Mouse (Mus musculus) gastrocnemius, postnatal 25 days (tissue): Measurements from ENCODE around the gene Zranb2. TPM values are rescaled to one million over a fixed set of nuclear protein-coding genes. Genes with fewer than 3 reads are reported as not detected.

Source experiments
- DNase-seq: peaks from one replicate; pipeline ENCODE4 v3.0.0; 2022
- long read RNA-seq, 2 experiments: library from polyadenylated mRNA; stranded (forward); transcript quantifications; one replicate each; pipeline ENCODE4 v2.0.0; 2021
- total RNA-seq, 2 experiments: library from RNA; stranded (reverse); gene quantifications; 1 replicate in 1 of 2; 2 replicates in 1 of 2; pipeline ENCODE4 v1.2.3; 2021

Zranb2 gene
- 10 to 100 TPM; 46.4 to 50.2 TPM for total RNA-seq
- long read RNA-seq, experiment 1, transcript Zranb2-203 (10 exons, 2,924 nt) = major isoform, 53 of 65 reads
- long read RNA-seq, experiment 1, partial matches to known transcripts = 4 of 65 reads
- long read RNA-seq, experiment 1, other reads (novel, unspliced or antisense) = 4 of 65 reads
- long read RNA-seq, experiment 2, transcript Zranb2-203 (10 exons, 2,924 nt) = major isoform, 85 of 103 reads
- long read RNA-seq, experiment 2, partial matches to known transcripts = 2 of 103 reads
- long read RNA-seq, experiment 2, other reads (novel, unspliced or antisense) = 10 of 103 reads

DNA sequence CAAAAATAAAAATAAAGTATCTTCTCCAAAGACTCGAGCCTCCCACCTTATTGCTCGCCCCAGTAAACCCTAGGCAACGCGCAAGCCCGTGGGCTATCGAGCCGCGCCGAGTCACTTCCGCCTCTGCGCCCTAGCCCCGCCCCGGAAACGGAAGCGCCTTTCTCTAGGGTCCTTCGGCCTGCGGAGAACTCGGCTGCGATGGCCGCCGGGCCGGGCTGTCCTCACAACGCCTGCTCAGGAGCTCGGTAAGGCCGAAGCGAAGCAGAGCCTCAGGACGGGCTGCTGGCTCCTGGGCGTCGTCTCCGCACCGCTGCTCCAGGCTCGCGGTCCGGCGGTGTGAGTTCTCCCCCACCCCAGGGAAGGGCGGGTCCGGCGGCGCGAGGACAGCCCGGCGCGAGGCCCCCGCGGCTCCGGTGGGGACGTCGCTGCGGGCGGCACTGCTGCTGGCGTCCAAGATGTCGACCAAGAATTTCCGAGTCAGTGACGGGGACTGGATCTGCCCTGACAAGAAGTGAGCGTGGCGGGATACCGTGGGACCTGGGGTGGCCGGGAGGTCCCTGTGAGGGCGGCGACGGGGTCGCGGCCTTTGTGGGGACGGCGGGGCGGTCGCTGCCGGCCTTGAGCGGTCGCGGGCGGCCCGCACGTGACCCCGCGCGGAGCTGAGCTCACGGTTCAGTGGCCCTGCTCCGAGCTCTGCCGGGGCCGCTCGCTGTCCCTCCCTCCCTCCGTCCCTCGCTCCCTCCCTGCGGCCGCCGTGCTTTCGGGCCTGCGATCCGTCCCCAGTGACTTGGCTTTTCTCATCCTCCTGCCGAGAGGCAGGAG lies at the start of gene Zranb2:
Gene Zranb2, plus strand, starts transcription at position 197 of the 822 bp plus-strand sequence.
- DNase-seq = peak; percentile 90

DNA sequence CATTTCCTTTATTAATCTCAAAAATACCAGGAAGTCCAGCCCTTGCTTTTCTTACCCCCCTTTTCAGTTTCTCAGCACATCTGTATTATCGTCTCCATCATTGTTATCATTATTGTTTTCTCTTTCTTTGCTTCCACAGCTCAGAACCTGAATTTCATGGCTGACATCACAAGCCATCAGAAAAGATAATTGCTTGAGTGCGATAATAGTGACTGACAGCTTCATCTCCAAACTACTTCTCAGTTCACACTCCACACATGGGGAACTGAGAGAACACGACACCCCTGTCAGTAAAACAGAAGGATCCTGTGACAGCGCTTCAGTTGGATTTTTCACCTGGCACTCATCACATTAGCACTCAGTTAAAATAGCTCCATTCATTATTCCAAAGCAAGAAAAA lies 41.9 kb upstream of the Zranb2 start:
- DNase-seq = no peak

DNA sequence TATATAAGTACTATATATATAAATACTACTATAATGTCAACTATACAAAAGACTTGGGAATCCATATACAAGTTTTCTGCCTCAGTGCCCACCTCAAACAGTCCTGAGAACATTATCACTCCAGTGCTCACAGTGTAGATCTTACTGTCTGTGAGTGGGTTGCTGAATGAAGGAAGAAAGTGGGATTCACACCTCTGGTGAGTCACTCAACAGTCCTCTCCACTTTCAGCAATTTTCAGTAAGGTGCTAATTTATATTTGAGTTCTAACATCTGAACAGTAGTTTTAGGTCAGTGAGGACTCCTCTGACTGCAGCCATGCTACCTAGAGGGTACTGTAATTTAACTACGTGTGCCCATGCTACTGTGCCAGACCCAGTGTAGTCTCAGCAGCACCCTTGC lies 31.7 kb upstream of the Zranb2 start:
- DNase-seq = no peak

DNA sequence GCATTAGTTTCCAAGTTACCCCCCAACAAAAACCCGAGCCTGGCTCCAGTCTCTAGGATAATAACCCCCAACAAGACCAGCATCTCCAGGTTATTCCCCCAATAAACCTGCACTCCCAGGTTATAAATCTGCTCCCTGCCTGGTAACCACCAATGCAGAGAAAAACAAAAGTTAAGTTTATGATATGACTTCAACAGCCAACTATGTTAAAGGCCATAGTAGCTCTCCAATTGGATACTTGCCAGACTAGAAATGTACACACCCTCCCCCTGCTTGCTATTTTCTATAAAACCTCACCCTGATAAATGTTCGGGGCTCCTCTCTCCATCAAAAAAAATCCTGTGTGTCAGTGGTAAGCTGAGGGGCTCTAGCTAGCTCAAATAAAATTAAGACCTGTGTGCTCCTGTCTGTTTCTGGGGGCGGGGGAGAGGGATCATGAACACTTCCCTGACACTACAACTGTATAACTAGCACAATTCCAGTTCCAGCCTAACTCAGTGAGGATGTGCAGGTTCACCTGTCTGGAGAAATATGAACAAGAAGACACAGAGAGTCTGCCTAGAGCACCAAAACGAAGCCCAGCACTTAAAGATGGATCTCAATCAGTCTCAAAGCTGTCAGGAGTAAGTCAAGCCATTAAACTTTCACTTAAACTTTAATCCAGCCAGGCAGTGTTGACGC lies 19.7 kb upstream of the Zranb2 start:
- DNase-seq = no peak

DNA sequence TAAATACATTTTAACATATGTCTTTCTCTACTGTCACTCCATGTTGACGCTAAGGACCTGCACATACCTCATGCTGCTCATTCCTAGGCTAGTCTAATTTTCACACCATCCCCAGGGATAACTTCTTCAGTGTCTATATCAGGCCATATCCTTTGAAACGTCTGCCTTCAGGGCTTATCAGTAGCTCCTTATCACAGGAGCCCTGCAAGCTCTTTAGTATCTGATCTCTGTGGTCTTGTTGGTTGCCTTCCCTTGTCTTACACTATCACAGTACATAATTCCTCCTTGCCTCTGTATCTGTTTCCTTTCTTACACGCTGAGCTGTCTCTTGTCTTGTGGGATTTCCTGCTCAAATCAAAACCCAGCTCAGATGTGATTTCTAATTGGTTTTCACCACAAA lies 17.5 kb upstream of the Zranb2 start:
- DNase-seq = no peak

DNA sequence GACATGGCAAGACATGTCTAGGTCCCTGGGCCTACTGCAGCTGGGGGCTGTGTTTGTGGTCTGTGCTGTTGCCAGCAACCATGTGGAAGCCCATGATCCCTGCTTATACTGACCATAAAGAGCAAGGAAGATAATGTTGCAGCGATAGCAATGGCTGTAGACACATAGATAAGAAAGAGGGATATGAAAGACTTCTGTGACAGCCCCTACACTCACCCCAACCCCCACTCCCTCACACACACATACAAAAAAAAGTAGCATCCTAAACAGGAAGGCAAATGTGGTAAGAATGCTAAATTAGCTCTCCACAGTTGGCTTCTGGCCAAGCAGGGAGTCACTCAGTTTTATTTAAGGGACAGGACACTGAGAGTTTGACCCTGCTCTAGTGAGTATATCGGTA lies 16.0 kb upstream of the Zranb2 start:
- DNase-seq = no peak

DNA sequence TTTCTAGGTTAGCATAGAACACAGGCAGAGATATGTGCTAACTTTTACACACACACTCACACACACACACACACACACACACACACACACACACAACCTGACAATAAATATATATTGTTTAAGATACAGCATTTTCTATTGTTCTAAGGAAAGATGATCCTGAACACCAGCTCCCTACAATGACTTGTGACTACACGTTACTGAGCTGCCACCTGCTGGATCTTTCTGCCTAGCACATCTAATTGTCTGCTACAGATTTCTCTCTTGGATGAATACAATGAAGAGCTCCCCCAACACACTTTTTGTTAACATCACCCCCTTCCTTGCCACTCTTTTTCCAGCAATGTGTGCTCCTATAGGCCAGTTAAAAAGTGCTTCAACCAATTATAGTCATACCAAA lies 13.5 kb upstream of the Zranb2 start:
- DNase-seq = no peak

DNA sequence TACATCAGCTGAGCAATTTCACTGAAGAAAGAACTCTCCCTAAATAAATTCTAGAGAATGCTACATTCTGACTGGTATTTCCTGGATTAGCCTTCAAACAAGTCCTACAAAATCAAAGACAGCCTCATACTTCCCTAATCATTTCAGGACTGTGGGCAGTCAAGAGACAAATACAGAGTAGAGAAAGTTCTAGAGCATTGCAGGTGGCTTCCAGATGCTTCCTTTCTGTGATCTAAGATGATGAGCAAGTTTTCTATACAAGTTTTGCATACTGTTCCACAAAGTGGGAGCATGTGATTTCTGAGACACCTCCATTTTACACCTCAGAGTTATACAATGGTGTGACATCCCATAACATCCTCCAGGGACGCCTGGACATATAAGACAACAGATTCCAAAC lies 10.1 kb upstream of the Zranb2 start:
- DNase-seq = no peak

DNA sequence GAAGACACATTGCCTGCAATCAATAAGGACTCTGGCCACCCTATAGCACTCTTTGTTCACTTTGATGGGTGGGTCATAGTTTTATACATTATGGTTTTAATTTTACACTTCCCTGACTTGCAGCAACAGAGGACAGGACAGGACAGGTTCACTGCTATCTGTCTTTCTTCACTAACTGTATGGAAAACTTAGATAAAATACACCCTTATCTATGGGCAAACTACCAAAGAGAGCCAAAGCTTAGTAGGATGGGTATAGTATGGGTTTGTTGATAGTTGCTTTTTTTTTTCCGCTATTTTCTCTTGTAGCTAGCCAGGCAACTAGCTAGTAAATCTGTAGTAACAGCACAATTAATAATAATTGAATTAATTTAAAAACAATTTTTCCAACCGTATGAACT lies 2.4 kb upstream of the Zranb2 start:
- no peak for DNase-seq

DNA sequence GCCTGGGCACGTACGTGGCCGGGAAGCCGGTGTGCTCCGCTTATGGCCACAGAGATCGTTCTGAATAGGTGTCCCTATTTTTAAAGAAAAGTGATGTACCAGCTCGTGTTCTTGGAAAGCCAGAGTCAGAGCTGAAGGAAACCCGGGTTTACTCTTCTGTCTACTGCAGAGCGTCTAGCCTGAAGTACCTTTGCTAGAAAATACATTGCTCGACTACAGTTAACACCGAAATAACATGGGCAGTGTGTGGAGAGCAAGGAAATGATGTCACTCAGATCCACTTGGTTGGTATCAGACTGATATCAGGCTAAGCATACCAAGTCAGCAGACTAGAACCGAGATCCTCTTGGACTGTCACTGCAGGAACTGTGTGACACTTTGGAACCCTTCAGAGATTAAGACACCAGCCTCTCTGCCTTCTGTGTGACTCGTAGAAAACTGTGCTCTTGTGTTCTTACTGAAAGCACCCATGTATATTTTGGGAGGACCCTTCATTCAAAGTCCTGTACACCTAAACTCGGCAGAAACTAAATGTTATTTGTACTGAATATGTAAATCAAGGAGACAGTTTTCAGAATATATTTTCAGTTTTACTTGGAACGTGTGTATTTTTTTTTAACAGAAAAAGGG lies 941 bp downstream of the Zranb2 start:
- DNase-seq = no peak

DNA sequence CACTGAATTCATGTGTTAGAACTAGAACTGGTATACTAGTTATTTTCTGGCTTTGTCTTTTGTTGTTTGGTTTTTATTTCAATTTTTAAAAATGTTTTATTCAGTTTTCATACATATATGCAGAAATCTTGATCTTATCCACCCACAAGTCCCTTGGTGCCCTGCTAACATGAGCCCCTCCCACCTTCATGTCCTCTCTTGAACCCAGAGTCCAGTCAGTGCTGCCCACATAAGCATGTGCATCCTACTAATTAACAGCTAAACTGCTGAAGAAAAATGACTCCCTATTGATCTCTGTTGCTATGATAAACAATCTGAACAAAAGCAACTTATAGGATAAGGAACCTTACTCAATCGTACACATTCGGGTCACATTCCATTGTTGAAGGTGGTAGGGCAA lies 15.4 kb downstream of the Zranb2 start:
- no peak for DNase-seq

DNA sequence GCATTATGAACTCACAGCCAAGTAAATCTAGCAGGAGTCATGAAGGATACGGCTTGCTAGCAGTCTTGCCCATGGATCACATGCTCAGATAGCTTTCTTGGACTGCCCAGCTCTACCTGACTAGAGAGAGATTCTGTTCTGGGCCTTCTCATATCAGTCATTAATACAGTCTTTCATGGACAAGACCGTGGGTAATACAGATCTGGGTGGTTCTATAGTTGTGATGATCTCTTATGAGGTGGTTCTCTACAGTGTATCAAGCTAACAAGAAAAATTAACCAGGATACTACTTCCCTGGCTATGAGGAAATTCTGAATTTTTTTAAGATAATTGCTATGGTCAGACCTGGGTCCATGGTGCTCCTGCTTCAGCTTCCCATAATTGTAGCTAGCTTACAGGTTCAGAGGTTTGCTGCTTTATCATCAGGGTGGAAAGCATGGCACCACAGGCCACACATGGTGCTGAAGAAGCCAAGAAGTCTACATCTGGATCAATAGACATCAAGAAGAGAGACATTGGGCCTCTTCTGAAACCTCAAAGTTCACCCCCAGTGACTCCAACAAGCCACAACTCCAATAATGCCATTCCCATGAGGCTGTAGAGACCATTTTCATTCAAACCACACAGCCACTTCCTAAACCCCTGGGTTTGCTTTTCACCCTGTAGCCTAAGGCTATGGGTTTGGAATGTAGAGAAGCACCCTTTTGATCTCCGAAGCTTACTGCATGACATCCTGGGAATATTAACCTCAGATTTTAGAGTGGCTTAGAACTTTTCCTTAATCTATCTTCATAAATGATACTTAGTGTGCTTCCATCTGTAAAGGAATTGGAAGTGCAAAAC lies 16.0 kb downstream of the Zranb2 start:
- DNase-seq = no peak

DNA sequence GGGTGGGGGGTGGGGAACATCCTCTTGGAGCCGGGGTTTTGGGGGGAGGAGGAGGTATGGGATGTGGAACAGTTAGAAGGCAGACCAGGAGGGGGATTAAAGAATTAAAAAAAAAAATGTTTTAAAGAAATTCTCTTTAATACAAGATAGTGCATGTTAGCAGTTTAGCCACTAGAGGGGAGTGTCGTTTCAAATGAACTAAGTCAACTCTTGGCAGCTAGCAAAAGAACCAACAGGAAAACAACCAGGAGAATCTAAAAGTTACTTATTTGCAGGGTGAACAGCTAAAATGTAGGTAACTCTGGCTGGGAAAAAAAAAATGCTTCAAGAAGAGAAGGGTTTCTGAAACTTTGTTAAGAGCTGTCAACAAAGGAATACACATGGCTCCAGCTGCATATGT lies 31.2 kb downstream of the Zranb2 start:
- DNase-seq = no peak

DNA sequence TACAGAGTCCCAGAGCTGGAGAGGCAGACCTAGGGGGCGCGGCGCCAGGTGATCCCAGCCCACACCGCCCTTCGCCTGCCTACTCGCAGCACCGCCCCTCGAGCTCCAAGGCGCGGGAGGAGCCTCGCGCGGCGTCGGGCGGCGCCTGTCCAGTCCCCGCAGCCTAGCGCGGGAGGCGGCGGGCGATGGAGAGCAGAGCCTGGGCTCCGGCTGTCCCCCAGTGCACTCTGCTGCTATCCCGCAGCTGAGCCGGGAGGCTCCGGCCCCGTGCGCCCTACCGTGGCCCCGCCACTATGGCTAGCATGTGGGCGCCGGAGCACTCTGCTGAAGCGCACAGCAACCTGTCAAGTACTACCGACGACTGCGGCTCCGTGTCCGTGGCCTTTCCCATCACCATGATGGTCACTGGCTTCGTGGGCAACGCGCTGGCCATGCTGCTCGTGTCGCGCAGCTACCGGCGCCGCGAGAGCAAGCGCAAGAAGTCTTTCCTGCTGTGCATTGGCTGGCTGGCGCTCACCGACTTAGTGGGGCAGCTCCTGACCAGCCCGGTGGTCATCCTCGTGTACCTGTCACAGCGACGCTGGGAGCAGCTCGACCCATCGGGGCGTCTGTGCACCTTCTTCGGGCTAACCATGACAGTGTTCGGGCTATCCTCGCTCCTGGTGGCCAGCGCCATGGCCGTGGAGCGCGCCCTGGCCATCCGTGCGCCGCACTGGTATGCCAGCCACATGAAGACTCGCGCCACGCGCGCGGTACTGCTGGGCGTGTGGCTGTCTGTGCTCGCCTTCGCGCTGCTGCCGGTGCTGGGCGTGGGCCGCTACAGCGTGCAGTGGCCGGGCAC lies 33.0 kb downstream of the Zranb2 start, which contains the start of gene Ptger3:
Gene Ptger3, plus strand, starts transcription at position 168 of the 841 bp plus-strand sequence.
- no peak for DNase-seq

DNA sequence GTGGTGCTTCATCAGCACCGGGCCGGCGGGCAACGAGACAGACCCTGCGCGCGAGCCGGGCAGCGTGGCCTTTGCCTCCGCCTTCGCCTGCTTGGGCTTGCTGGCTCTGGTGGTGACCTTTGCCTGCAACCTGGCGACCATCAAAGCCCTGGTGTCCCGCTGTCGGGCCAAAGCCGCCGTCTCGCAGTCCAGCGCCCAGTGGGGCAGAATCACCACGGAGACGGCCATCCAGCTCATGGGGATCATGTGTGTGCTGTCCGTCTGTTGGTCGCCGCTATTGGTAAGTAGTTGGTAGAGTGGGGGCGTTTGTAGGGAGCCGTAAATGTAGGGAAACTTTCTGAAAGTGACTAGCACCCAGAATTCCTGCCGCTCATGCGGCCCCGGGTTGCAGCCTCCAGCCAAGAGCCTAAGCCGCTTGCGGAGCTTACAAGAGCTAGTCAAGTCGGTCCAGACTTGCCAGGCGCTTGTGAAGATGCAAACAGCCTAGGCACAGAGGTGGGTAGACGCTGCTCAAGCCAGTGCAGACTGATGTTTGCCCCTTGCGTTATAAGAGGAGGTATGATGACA lies 33.7 kb downstream of the Zranb2 start:
- no peak for DNase-seq

DNA sequence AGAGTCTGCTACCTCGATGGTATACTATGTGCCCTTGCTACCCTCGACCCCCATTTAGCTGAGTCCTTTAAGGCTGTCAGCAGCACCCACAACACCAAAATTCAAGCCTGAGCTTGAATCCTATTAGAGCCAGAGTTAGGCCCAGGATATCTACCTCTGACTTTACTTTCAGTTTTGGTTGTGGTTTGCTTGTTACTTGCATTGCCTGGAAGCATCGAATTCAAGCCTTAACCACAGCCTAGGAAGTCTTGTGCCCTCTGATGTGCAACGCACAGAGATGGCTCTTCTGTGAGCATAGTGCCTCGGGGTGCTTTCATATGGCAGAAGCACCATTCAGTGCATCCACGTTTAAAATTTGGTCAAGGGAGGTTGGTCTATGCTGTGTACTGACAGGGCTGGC lies 38.1 kb downstream of the Zranb2 start:
- no peak for DNase-seq

DNA sequence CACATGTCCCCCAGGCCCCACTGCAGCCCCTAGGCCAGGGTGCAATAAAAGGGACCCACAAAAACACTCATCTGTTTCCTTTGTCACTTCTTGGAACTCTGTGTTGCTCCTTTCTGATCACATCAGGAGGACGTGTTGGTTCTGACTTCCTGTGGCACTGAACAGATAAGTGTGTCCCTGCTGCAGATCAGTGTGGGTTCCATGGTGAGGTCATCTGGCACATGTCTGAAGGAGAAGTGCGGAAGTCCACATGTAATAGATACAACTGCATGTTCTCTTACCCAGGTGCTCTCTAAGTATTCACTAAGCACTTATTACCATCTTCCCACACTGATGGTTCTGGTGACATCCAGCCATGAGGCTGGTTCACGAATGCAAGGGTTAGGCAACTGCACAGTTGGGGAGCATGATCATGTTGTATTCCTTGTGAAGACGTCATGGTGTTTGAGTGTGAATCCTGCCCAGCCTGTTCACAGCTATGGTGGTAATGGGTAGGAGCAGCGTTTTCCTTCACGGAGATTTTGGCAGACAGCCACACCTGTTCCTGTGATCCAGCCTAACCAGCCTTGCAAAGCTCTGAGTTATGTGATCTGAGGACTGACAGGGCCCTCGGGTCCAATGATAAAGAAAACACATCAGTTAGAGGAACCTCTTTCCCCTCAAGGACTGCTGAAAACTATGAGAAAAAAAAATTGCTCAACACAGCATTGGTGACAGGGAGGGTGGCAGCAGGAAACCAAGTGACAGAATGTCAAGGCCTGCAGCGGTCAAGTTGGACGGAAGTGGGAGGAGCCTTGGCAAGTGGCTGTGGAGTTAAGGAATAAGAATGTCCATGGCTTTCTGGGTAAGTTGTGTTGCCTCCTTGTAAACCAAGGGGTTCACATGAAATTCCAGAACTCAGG lies 41.7 kb downstream of the Zranb2 start:
- DNase-seq = no peak

DNA sequence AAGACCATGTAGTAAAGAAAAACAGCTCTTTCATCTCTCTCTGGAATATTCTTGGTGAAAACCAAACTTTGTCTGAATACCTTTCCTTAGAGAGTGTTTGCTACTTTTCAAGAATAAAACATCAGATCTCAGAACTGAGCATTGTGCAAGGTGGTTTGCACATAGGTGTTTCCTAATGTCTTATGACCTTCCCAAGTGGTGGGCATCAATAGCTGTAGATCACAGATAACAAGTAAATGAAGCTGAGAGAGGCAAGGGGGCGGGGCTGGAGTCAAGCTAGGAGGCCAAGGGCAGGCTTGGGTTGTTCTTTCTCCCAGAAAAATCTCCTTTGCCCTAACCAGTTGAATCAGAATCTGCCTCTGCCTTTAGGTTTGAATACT lies 42.4 kb downstream of the Zranb2 start:
- no peak for DNase-seq

DNA sequence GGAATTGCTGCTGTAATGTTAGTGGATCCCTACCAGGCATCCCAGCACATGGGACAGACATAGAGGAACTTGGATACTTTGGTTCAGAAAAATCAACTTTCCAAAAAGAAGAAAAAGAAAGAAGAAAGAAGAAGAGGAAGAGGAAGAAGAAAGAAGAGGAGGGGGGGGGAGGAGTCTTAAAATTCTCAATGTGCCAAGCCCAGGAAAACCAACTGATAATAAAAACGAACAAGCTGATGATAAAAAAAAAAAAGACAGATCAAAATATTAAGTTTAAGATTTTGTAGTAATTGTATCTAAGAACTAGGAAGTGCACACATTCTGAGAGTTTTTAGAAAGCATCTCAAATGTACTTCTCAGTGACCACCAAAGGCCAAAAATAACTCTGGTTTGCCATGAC lies 42.9 kb downstream of the Zranb2 start:
- no peak for DNase-seq
